ENCODE assay signal across 8 mouse cellular contexts in genomic region chr1:93401191-93402052, GRCm38 (mm10). TPM values are rescaled to one million over a fixed set of nuclear protein-coding genes. Genes with fewer than 3 reads are reported as not detected.
A peak's percentile ranks its signal among the peaks of the same experiment; 100 is the strongest.
DNase-seq lines count a peak whose midpoint lies in the region; ATAC-seq and TF ChIP-seq lines count a peak whose summit lies in the region.

No protein-coding gene starts in this region.

- no peak overlapping the region for H3K27ac ChIP-seq in heart, embryonic 11.5 days (ENCODE audit: low read depth, low read length)
- no peak overlapping the region for H3K27ac ChIP-seq in ES-Bruce4 (ENCODE audit: insufficient read depth, low read length)
- no peak overlapping the region for H3K27ac ChIP-seq in limb, embryonic 15.5 days
- H3K27ac ChIP-seq in midbrain, embryonic 16.5 days (ENCODE audit: low read length): no peak overlapping the region

- intact Hi-C loops in left cerebral cortex, postnatal 4 days (cut with DNase I): no loop called here

- H3K9ac ChIP-seq in heart, embryonic 11.5 days (ENCODE audit: low read depth, low read length): peak overlapping the region; percentile 56; the same call in 1 of the 2 replicates
- H3K9ac ChIP-seq in ES-Bruce4 (ENCODE audit: low read depth, poor library complexity, severe bottlenecking): peak overlapping the region; percentile 16; the same call in 1 of the 2 replicates
- no peak overlapping the region for H3K9ac ChIP-seq in limb, embryonic 15.5 days
- H3K9ac ChIP-seq in midbrain, embryonic 16.5 days (ENCODE audit: low read depth, low read length): peak overlapping the region; percentile 30; the same call in 1 of the 2 replicates

- 0 out of 2 replicates have a peak, but pooled peaks cover 2% of the 10 kb centered on the region for H3K36me3 ChIP-seq in heart, embryonic 11.5 days (ENCODE audit: control insufficient read depth, insufficient read depth, low read length)
- peaks cover under 1% of the 10 kb centered on the region; the same call in 1 of the 2 replicates for H3K36me3 ChIP-seq in ES-Bruce4 (ENCODE audit: control insufficient read depth, insufficient read depth, low read length, poor library complexity, severe bottlenecking)
- peaks cover 12% of the 10 kb centered on the region for H3K36me3 ChIP-seq in limb, embryonic 15.5 days
- H3K36me3 ChIP-seq in midbrain, embryonic 16.5 days (ENCODE audit: control insufficient read depth, insufficient read depth, low read length): peaks cover 2% of the 10 kb centered on the region; the same call in 1 of the 2 replicates

- no peak for TF ChIP-seq EP300 in ES-Bruce4 (IDR thresholded peaks at IDR 0.05; ENCODE audit: insufficient read depth, low read depth, low read length)

- no peak for TF ChIP-seq CTCF in ES-Bruce4 (IDR thresholded peaks at IDR 0.05; ENCODE audit: low read depth, low read length)

- H3K4me1 ChIP-seq in heart, embryonic 11.5 days (ENCODE audit: control insufficient read depth, insufficient read depth, low read length): 0 out of 2 replicates have a peak, but pooled peaks cover 4% of the 10 kb centered on the region
- no peaks in the 10 kb centered on the region for H3K4me1 ChIP-seq in ES-Bruce4 (ENCODE audit: control insufficient read depth, insufficient read depth, low read length)
- peaks cover 9% of the 10 kb centered on the region for H3K4me1 ChIP-seq in limb, embryonic 15.5 days
- H3K4me1 ChIP-seq in midbrain, embryonic 16.5 days (ENCODE audit: control insufficient read depth, insufficient read depth, low read length): no peaks in the 10 kb centered on the region

- WGBS in heart, embryonic 11.5 days (ENCODE audit: insufficient replicate concordance): 12% methylated on average over 38 of the region's 38 CpGs
- WGBS in limb, embryonic 15.5 days: 19% methylated on average over 38 of the region's 38 CpGs
- 25% methylated on average over 38 of the region's 38 CpGs for WGBS in midbrain, embryonic 16.5 days

- no peak for ATAC-seq in heart, embryonic 11.5 days (replicated peaks; ENCODE audit: insufficient number of reproducible peaks, low FRiP score, low TSS enrichment)
- no peak for ATAC-seq in limb, embryonic 15.5 days (ENCODE audit: insufficient number of reproducible peaks, low FRiP score, low TSS enrichment, low read depth)
- ATAC-seq in midbrain, embryonic 16.5 days: no peak

- TF ChIP-seq POLR2A in ES-Bruce4 (IDR thresholded peaks at IDR 0.05; ENCODE audit: insufficient read depth, low read length): no peak

- peak overlapping the region; percentile 35 for H3K4me3 ChIP-seq in heart, embryonic 11.5 days (ENCODE audit: low read depth, low read length)
- peak overlapping the region; percentile 69 for H3K4me3 ChIP-seq in ES-Bruce4 (ENCODE audit: low read depth, low read length)
- H3K4me3 ChIP-seq in limb, embryonic 15.5 days: peak overlapping the region; percentile 30
- peak overlapping the region; percentile 27 for H3K4me3 ChIP-seq in midbrain, embryonic 16.5 days (ENCODE audit: low read depth, low read length)

- no peaks in the 10 kb centered on the region for H3K27me3 ChIP-seq in heart, embryonic 11.5 days (ENCODE audit: control insufficient read depth, insufficient read depth, low read length)
- H3K27me3 ChIP-seq in ES-Bruce4 (ENCODE audit: control insufficient read depth, insufficient read depth, low read length, poor library complexity, severe bottlenecking): no peaks in the 10 kb centered on the region
- no peaks in the 10 kb centered on the region for H3K27me3 ChIP-seq in limb, embryonic 15.5 days
- H3K27me3 ChIP-seq in midbrain, embryonic 16.5 days (ENCODE audit: control insufficient read depth, insufficient read depth, low read depth, low read length): no peaks in the 10 kb centered on the region

- no peaks in the 10 kb centered on the region for H3K9me3 ChIP-seq in heart, embryonic 11.5 days (replicated peaks; ENCODE audit: control insufficient read depth, low read length)
- H3K9me3 ChIP-seq in ES-Bruce4 (replicated peaks; ENCODE audit: control insufficient read depth, insufficient read depth, low read length, poor library complexity, severe bottlenecking): no peaks in the 10 kb centered on the region
- H3K9me3 ChIP-seq in limb, embryonic 15.5 days: no peaks in the 10 kb centered on the region
- H3K9me3 ChIP-seq in midbrain, embryonic 16.5 days (replicated peaks; ENCODE audit: control insufficient read depth, low read length, poor library complexity, severe bottlenecking): no peaks in the 10 kb centered on the region

- no peak for DNase-seq in heart, postnatal 4 days
- DNase-seq in forelimb bud, embryonic 11.5 days (ENCODE audit: low read depth, low spot score): peak; percentile 2
- no peak for DNase-seq in cerebellum, adult 8-10 months
- DNase-seq in left cerebral cortex, postnatal 4 days: no peak

- H3K4me2 ChIP-seq in heart, embryonic 11.5 days: peak overlapping the region; percentile 74
- peak overlapping the region; percentile 44 for H3K4me2 ChIP-seq in limb, embryonic 15.5 days
- H3K4me2 ChIP-seq in midbrain, embryonic 16.5 days (ENCODE audit: low read length): peak overlapping the region; percentile 47

RNA-seq across cellular contexts. Expression of gene Ano7, which starts 27.7 kb away (rescaled TPM):
- 0.62 and 0.74 TPM in 2 replicates for polyA plus RNA-seq in heart, embryonic 11.5 days (2014; fragmentation: Nextera tagmentation; extraction: Ambion mirVana)
- total RNA-seq in heart, postnatal 4 days (2021): not detected
- 0.32 TPM in 1 of 2 replicates, not detected in the other for polyA plus RNA-seq in ES-Bruce4 (2011; ENCODE audit: insufficient read depth, insufficient read length, low read depth, missing spikeins)
- 2.8 and 4.1 TPM in 2 replicates for polyA plus RNA-seq in limb, embryonic 15.5 days (2015; fragmentation: Nextera tagmentation; extraction: Ambion mirVana)
- 0.92 and 1.2 TPM in 2 replicates for polyA plus RNA-seq in midbrain, embryonic 16.5 days (2015; fragmentation: Nextera tagmentation; extraction: Ambion mirVana)
- under 1 TPM; 0.10 to 0.34 TPM for total RNA-seq in left cerebral cortex, postnatal 4 days (2021)

RNA-seq across cellular contexts. Expression of gene Pask, which starts 58.1 kb away (rescaled TPM):
- polyA plus RNA-seq in heart, embryonic 11.5 days (2014; fragmentation: Nextera tagmentation; extraction: Ambion mirVana): 8.0 and 8.9 TPM in 2 replicates
- 1 to 10 TPM; 7.9 to 8.6 TPM for total RNA-seq in heart, postnatal 4 days (2021)
- 25.6 and 26.0 TPM in 2 replicates for polyA plus RNA-seq in ES-Bruce4 (2011; ENCODE audit: insufficient read depth, insufficient read length, low read depth, missing spikeins)
- polyA plus RNA-seq in limb, embryonic 15.5 days (2015; fragmentation: Nextera tagmentation; extraction: Ambion mirVana): 12.3 and 13.1 TPM in 2 replicates
- 6.8 and 7.9 TPM in 2 replicates for polyA plus RNA-seq in midbrain, embryonic 16.5 days (2015; fragmentation: Nextera tagmentation; extraction: Ambion mirVana)
- 10 to 100 TPM; 10.1 to 10.8 TPM for total RNA-seq in left cerebral cortex, postnatal 4 days (2021)

RNA-seq across cellular contexts. Expression of gene Ppp1r7, which starts 58.8 kb away (rescaled TPM):
- 64.5 and 69.7 TPM in 2 replicates for polyA plus RNA-seq in heart, embryonic 11.5 days (2014; fragmentation: Nextera tagmentation; extraction: Ambion mirVana)
- total RNA-seq in heart, postnatal 4 days (2021): 10 to 100 TPM; 30.5 to 34.9 TPM
- polyA plus RNA-seq in ES-Bruce4 (2011; ENCODE audit: insufficient read depth, insufficient read length, low read depth, missing spikeins): 40.4 and 40.8 TPM in 2 replicates
- 48.0 and 55.7 TPM in 2 replicates for polyA plus RNA-seq in limb, embryonic 15.5 days (2015; fragmentation: Nextera tagmentation; extraction: Ambion mirVana)
- polyA plus RNA-seq in midbrain, embryonic 16.5 days (2015; fragmentation: Nextera tagmentation; extraction: Ambion mirVana): 53.1 and 56.2 TPM in 2 replicates
- total RNA-seq in left cerebral cortex, postnatal 4 days (2021): 10 to 100 TPM; 66.8 to 68.1 TPM
